Mouse (Mus musculus) liver, embryonic 14.5 days (tissue): ENCODE measurements around the gene Chst12. TPM values are rescaled to one million over a fixed set of nuclear protein-coding genes. Genes with fewer than 3 reads are reported as not detected.

ENCODE experiments used
- ATAC-seq: fragments of 200-750 bp; cut with Nextera tagmentation; 2 replicates; pipeline ENCODE4 v1.8.0; 2017; ENCODE audit warnings: moderate number of reproducible peaks, mild to moderate bottlenecking, moderate library complexity; ENCODE audit not compliant: insufficient read depth
- DNase-seq, 3 experiments: peaks; one replicate each; pipeline ENCODE4 v3.0.0-alpha.2; 2012 to 2013; ENCODE audit warnings: low read depth in 3 of 3, low spot score in 3 of 3
- H3K27ac ChIP-seq: fragments of 300-500 bp; sonication (generic); 2 replicates; pipeline ENCODE4 v1.5.1; 2014; ENCODE audit warnings: moderate library complexity, mild to moderate bottlenecking, control low read depth, inconsistent platforms
- H3K27me3 ChIP-seq: fragments of 300-500 bp; sonication (generic); 2 replicates; pipeline ENCODE4 v1.6.1; 2014; ENCODE audit warnings: mild to moderate bottlenecking, low read length, moderate library complexity; ENCODE audit not compliant: control insufficient read depth, insufficient read depth
- H3K36me3 ChIP-seq: fragments of 300-500 bp; sonication (generic); replicated peaks from 2 replicates; pipeline ENCODE4 v1.6.1; 2014; ENCODE audit warnings: low read depth; ENCODE audit not compliant: control insufficient read depth, insufficient read depth
- H3K4me1 ChIP-seq, 2 experiments: fragments of 200-500 bp in 1 of 2; fragments of 300-500 bp in 1 of 2; sonication (generic) in 1 of 2; replicated peaks; 2 replicates each; pipeline ENCODE4 v1.6.1; 2012 to 2014; ENCODE audit warnings: antibody characterized with exemption in 1 of 2, inconsistent platforms in 1 of 2, low read length in 1 of 2; ENCODE audit not compliant: control insufficient read depth in 2 of 2, insufficient read depth in 2 of 2
- H3K4me2 ChIP-seq: fragments of 300-500 bp; sonication (generic); 2 replicates; pipeline ENCODE4 v1.6.1; 2014; ENCODE audit warnings: low read depth, mild to moderate bottlenecking, control low read depth, moderate library complexity
- H3K4me3 ChIP-seq, 2 experiments: fragments of 200-500 bp in 1 of 2; fragments of 300-500 bp in 1 of 2; sonication (generic) in 1 of 2; 2 replicates each; pipeline ENCODE4 v1.5.1; 2012 to 2014; ENCODE audit warnings: low read depth in 2 of 2, low read length in 2 of 2, mild to moderate bottlenecking in 2 of 2, control low read depth in 1 of 2, inconsistent platforms in 1 of 2, moderate library complexity in 1 of 2; ENCODE audit not compliant: insufficient read depth in 1 of 2
- H3K9ac ChIP-seq: fragments of 300-500 bp; sonication (generic); replicated peaks from 2 replicates; pipeline ENCODE4 v1.6.1; 2014; ENCODE audit warnings: mild to moderate bottlenecking, control low read depth, moderate library complexity
- H3K9me3 ChIP-seq: fragments of 300-500 bp; sonication (generic); 2 replicates; pipeline ENCODE4 v1.6.1; 2016; ENCODE audit warnings: low read length, mixed read lengths; ENCODE audit not compliant: control insufficient read depth
- CTCF ChIP-seq: IDR thresholded peaks from 2 replicates; pipeline ENCODE4 v1.5.1; 2016; ENCODE audit warnings: antibody characterized with exemption, low read depth, control low read depth
- EP300 ChIP-seq: IDR thresholded peaks from 2 replicates; pipeline ENCODE4 v1.6.1; 2016; ENCODE audit warnings: antibody characterized with exemption, low read depth
- WGBS: fragments of 180-500 bp; shearing (Covaris S2); extraction: QIAGEN DNeasy Blood & Tissue Kit; methylation state at CpG from one replicate; pipeline ENCODE4 v1.1.7; 2014; ENCODE audit not compliant: insufficient replicate concordance; 5-methylcytosine and 5-hydroxymethylcytosine counted together
- polyA plus RNA-seq, 2 experiments: library from polyadenylated mRNA; depleted of rRNA in 1 of 2; stranded (reverse) in 1 of 2; unstranded in 1 of 2; fragments of >200 nt; fragmentation: Nextera tagmentation in 1 of 2; extraction: Ambion mirVana in 1 of 2; gene quantifications; 2 replicates each; pipeline versions ENCODE4 v1.2.1 to v1.2.3; 2012 to 2014

Gene Chst12
- polyA plus RNA-seq, 2 experiments: 4.3 to 5.4 TPM

- H3K27ac ChIP-seq: no peak overlapping the region
- H3K9ac ChIP-seq: no peak overlapping the region
These were observed 60.5 kb downstream of the Chst12 start for GRCm38 (mm10) chr5:140565856-140566255.

GRCm38 (mm10) chr5:140566271-140566670 lies 60.9 kb downstream of the Chst12 start:
- no peak for TF ChIP-seq CTCF
- TF ChIP-seq EP300: no peak
- WGBS: 71% methylated on average over 4 of the region's 4 CpGs
- H3K9ac ChIP-seq: no peak overlapping the region
- H3K27ac ChIP-seq: no peak overlapping the region
- no peak overlapping the region for H3K4me3 ChIP-seq
- H3K4me1 ChIP-seq: peaks cover 21 to 39% of the 10 kb centered on the region in 2 experiments
- DNase-seq: no peak
- H3K9me3 ChIP-seq: no peaks in the 10 kb centered on the region
- H3K4me2 ChIP-seq: no peak overlapping the region
- H3K27me3 ChIP-seq: no peaks in the 10 kb centered on the region
- no peak for ATAC-seq
- H3K36me3 ChIP-seq: no peaks in the 10 kb centered on the region

More at GRCm38 (mm10) chr5:140565856-140566255, 60.5 kb downstream of the Chst12 start:
- Histone ChIP-seq H3K4me3 (no peak overlapping the region), H3K4me1 (peaks cover 21 to 39% of the 10 kb centered on the region in 2 experiments), H3K27me3 (no peaks in the 10 kb centered on the region), H3K9me3 (no peaks in the 10 kb centered on the region), H3K36me3 (no peaks in the 10 kb centered on the region), H3K4me2 (no peak overlapping the region)
- DNase-seq: peak in 1 of 3 experiments; percentile 13
- 64% methylated on average over 6 of the region's 6 CpGs for WGBS
- peak; percentile 86 for TF ChIP-seq CTCF
- no peak for TF ChIP-seq EP300
- no peak for ATAC-seq

- H3K27ac ChIP-seq: peak overlapping the region; percentile 42; the same call in 1 of the 2 replicates
- ATAC-seq (peak; percentile 55), DNase-seq (peak; percentile 53 to 57 (median 57))
- H3K9ac ChIP-seq: no peak overlapping the region
- H3K36me3 ChIP-seq: no peaks in the 10 kb centered on the region
- peaks cover 21 to 39% of the 10 kb centered on the region in 2 experiments for H3K4me1 ChIP-seq
- WGBS: 39% methylated on average over 11 of the region's 11 CpGs
- H3K4me2 ChIP-seq: peak overlapping the region; percentile 28; the same call in 1 of the 2 replicates
- H3K4me3 ChIP-seq: no peak overlapping the region
- TF ChIP-seq CTCF: no peak
- no peak for TF ChIP-seq EP300
- no peaks in the 10 kb centered on the region for H3K27me3 ChIP-seq
- no peaks in the 10 kb centered on the region for H3K9me3 ChIP-seq
These were observed 62.0 kb downstream of the Chst12 start for GRCm38 (mm10) chr5:140567321-140567720.

GRCm38 (mm10) chr5:140567751-140568150 lies 62.4 kb downstream of the Chst12 start:
- 74% methylated on average over 5 of the region's 5 CpGs for WGBS
- no peak overlapping the region for H3K4me3 ChIP-seq
- no peak for TF ChIP-seq EP300
- H3K9ac ChIP-seq: no peak overlapping the region
- H3K4me2 ChIP-seq: no peak overlapping the region
- DNase-seq (no peak), ATAC-seq (no peak)
- no peak overlapping the region for H3K27ac ChIP-seq
- no peaks in the 10 kb centered on the region for H3K36me3 ChIP-seq
- H3K27me3 ChIP-seq: no peaks in the 10 kb centered on the region
- H3K4me1 ChIP-seq: peaks cover 21 to 39% of the 10 kb centered on the region in 2 experiments
- no peaks in the 10 kb centered on the region for H3K9me3 ChIP-seq

- no peaks in the 10 kb centered on the region for H3K36me3 ChIP-seq
- peaks cover 21 to 39% of the 10 kb centered on the region in 2 experiments for H3K4me1 ChIP-seq
- ATAC-seq (no peak), DNase-seq (peak; percentile 39 to 50 (median 43))
- no peak overlapping the region for H3K9ac ChIP-seq
- H3K4me3 ChIP-seq: no peak overlapping the region
- H3K9me3 ChIP-seq: no peaks in the 10 kb centered on the region
- H3K4me2 ChIP-seq: no peak overlapping the region
- H3K27ac ChIP-seq: no peak overlapping the region
- H3K27me3 ChIP-seq: no peaks in the 10 kb centered on the region
- WGBS: 24% methylated on average over 10 of the region's 10 CpGs
- TF ChIP-seq EP300: no peak
- TF ChIP-seq CTCF: peak; percentile 93
These were observed 63.1 kb downstream of the Chst12 start for GRCm38 (mm10) chr5:140568321-140568970.
